Mouse (Mus musculus) v-Abl transformed pro-B cells (cell line): ENCODE data around the gene Spats1.

Experiments used
- in situ Hi-C, 2 experiments: fragments of 400-800 bp; cut with MboI; formaldehyde crosslinking; loops; one replicate each; pipeline ENCODE4 v1.15.1; 2025; ENCODE audit not compliant: unreplicated experiment in 2 of 2

The Spats1 gene

GRCm38 (mm10) chr17:45454794-45455193 lies 20.4 kb downstream of the Spats1 start:
- in situ Hi-C loops: no loop called here

DNA sequence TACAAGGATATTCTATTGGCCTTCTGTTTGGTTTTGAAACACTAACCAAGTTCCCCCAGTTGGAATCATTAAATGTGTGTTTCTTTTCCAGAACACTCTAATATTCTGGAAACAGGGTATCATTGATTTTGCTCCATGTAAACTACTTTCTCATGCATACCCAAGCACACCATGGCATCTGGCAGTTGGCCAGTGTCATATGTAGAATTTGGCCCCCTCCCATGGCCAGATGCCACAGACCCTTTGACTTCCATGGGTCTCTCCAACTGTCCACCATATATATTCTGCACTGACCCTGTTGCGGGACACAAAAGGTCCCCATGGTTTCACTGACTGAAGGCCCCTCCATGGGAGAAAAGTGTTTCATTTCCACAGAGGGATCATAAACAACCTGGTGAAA lies 22.9 kb downstream of the Spats1 start:
- in situ Hi-C loops: no loop called here

- in situ Hi-C loops: no loop called here
Observed at GRCm38 (mm10) chr17:45450153-45450552, 25.1 kb downstream of the Spats1 start.

- in situ Hi-C loops: loop anchor here in 1 of 2 experiments (25.0 kb wide), 1 partner anchor 1563 kb away; the partner anchor contains the start of gene Ubr2
Observed at GRCm38 (mm10) chr17:45449586-45449985, 25.6 kb downstream of the Spats1 start.

DNA sequence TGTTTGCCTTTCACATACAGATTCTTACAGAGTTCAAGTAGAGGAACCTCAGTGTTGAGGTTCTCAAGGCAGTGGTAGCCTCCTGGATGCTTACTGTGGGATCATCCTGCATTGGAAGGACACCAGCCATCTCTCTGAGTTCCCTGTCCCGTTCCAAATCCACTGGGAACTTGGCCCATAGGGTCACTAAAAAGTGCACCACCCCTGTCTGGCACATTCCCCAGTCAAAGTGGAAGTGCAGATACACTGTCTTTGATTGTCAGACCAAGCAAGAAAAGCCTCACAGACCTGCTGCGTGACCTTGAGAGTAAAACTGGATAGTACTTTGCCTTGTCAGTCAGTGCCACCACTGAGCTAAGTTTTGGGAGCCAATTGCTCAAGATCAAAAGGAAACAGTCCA lies 28.2 kb downstream of the Spats1 start:
- in situ Hi-C loops: loop anchor here in 1 of 2 experiments (25.0 kb wide), 1 partner anchor 1565 kb away; the partner anchor contains the start of gene Ubr2

DNA sequence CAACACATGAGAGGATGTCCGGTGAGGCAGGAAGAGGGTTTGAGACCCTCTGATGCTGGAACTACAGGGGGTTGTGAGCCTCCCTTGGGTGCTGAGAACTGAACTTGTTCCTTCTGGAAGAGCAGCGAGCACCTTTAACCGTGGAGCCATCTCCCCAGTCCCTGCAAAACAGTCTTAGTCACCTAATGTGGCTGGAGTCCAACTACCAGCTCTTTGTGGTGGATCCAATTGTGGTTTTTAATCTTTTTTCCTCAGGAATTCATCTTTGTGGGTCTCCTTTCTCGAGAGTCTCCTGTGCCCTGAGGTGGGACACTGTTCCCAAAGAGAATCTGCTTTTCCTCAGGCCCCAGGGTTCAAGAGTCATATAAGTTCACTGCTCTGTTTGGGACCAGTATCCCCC lies 29.3 kb downstream of the Spats1 start:
- in situ Hi-C loops: loop anchor here in 1 of 2 experiments (25.0 kb wide), 1 partner anchor 1566 kb away; the partner anchor contains the start of gene Ubr2

- in situ Hi-C loops: loop anchor here in 1 of 2 experiments (25.0 kb wide), 1 partner anchor 1578 kb away; the partner anchor contains the start of gene Ubr2
Observed at GRCm38 (mm10) chr17:45434262-45434590, 41.0 kb downstream of the Spats1 start.

- in situ Hi-C loops: loop anchor here in 1 of 2 experiments (25.0 kb wide), 1 partner anchor 1579 kb away; the partner anchor contains the start of gene Ubr2
Observed at GRCm38 (mm10) chr17:45433419-45434261, 41.6 kb downstream of the Spats1 start, which contains the start of gene Cdc5l. TSS of gene Cdc5l (minus strand) at chr17:45433737.

DNA sequence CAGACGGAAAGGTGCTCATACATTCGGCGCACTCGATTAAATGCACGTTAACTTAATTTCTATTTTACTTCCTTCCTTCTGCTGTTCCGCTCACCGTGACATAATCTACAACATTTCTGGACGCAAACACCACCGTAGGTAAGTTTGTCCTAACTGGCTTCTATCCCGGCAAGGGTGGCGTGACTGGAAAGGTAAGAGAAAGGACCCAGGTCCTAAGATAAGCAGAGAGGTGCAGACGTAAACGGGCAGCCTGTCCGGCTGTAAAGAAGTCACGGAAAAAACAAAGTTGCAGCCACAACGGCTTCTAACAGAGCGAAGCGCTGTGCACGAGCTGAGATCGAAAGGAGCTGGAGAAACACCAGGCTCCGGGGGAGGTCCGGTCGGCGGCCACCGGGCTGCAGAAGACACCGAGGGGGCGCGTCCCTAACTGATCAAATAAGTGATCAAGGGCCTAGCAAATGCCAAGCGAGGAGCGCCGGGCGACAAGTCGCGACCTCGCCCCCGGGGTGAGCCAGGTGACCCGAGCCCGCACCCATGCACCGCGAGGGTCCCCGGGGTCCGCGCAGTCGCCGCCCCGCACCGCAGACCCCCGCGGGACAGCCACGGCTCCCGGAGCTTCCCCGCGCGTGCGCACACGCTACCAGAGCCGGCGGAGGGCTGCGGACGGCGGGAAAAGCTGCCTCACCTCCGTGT lies 42.4 kb downstream of the Spats1 start:
- in situ Hi-C loops: loop anchor here in 1 of 2 experiments (25.0 kb wide), 1 partner anchor 1579 kb away; the partner anchor contains the start of gene Ubr2

GRCm38 (mm10) chr17:45432007-45432406 lies 43.2 kb downstream of the Spats1 start:
- in situ Hi-C loops: loop anchor here in 1 of 2 experiments (25.0 kb wide), 1 partner anchor 1580 kb away; the partner anchor contains the start of gene Ubr2

- in situ Hi-C loops: loop anchor here in 1 of 2 experiments (25.0 kb wide), 1 partner anchor 1545 kb away; no protein-coding TSS in a partner anchor
Observed at GRCm38 (mm10) chr17:45417387-45417786, 57.8 kb downstream of the Spats1 start.

DNA sequence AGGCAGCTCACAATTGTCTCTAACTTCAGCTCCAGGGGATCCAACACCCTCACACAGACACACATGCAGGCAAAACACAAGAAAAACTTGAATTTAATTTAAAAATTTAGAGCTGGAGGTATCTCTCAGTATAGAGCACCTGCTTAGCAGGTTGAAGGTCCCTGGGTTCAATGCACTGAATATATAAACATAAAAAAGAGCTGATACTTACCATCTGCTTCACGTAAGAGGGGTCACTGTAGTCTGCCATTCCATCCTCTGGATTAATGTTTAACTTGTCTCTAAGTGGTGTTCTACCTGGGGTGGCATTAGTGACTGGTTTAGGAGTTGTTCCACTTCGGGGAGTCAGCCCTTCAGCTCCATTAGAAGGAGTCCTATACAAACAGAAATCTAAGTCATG lies 63.6 kb downstream of the Spats1 start:
- in situ Hi-C loops: loop anchor here in 1 of 2 experiments (25.0 kb wide), 1 partner anchor 1551 kb away; no protein-coding TSS in a partner anchor

GRCm38 (mm10) chr17:45408719-45409118 lies 66.5 kb downstream of the Spats1 start:
- in situ Hi-C loops: loop anchor here in 1 of 2 experiments (25.0 kb wide), 1 partner anchor 1554 kb away; no protein-coding TSS in a partner anchor

DNA sequence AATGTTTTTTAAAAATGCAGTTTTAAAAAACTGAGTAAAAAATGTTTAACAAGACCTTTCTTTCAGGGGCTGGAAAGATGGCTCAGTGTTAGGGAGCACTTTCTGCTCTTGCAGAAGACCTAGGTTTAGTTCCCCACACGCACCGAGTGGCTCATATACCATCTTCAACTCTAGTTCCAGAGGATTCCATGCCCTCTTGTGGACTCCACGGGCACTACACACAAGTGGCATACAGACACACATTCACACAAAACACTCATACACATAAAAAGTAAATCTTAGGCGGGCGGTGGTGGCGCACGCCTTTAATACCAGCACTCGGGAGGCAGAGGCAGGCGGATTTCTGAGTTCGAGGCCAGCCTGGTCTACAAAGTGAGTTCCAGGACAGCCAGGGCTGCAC lies 68.9 kb downstream of the Spats1 start:
- in situ Hi-C loops: loop anchor here in 1 of 2 experiments (25.0 kb wide), 1 partner anchor 1556 kb away; no protein-coding TSS in a partner anchor

DNA sequence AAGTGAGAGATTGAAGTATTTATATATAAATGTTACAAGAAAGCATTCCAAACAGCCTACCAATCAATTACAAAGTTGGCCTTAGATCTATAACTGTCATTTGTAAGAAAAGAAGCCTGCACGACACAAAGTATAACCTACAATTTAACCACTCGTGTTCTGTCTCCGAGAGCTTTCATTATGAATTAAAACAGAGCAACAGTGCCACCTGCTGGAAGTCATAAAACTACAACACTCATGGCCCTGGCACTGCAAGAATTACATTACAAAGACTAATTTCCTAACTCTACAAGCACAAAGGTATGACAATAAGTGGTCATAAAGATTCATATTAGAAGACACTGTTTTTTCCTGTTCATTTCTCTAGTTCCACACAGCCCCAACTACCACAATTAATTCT lies 72.0 kb downstream of the Spats1 start:
- in situ Hi-C loops: loop anchor here in 1 of 2 experiments (25.0 kb wide), 1 partner anchor 1559 kb away; no protein-coding TSS in a partner anchor

GRCm38 (mm10) chr17:45402601-45403000 lies 72.6 kb downstream of the Spats1 start:
- in situ Hi-C loops: loop anchor here in 1 of 2 experiments (25.0 kb wide), 1 partner anchor 1560 kb away; no protein-coding TSS in a partner anchor

GRCm38 (mm10) chr17:45402126-45402525 lies 73.1 kb downstream of the Spats1 start:
- in situ Hi-C loops: loop anchor here in 1 of 2 experiments (25.0 kb wide), 1 partner anchor 1560 kb away; no protein-coding TSS in a partner anchor

GRCm38 (mm10) chr17:45401126-45401905 lies 73.9 kb downstream of the Spats1 start:
- in situ Hi-C loops: loop anchor here in 1 of 2 experiments (25.0 kb wide), 1 partner anchor 1561 kb away; no protein-coding TSS in a partner anchor

DNA sequence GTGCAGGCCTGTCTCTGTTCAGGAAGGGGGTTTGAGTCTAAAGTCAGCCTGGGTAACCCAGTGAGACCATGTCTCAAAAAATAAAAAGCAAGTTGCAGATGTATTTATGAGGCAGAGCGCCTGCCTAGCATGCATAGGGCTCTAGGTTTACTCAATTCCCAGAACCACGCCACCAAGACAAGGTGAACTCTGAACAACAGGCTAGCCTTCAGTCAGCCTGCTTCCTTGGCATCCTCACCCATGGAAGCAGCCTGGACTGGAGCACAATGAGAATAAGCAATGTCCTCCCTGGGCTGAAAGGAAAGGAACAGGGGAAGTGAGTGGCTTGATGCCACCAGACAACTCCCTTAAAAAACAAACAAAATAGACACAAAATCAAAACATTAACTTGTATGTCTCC lies 77.2 kb downstream of the Spats1 start:
- in situ Hi-C loops: loop anchor here in 1 of 2 experiments (25.0 kb wide), 1 partner anchor 336 kb away; no protein-coding TSS in a partner anchor
